Mouse (Mus musculus) heart, embryonic 14.5 days (tissue): ENCODE measurements at regions not wholly inside any gene's neighbourhood (a gene's known extent, or its start where the extent isn't known, plus 50 kb on each side); places are given as distances from the start of the nearest gene placed in this dataset.

Source experiments
- ATAC-seq: fragments of 200-750 bp; cut with Nextera tagmentation; 2 replicates; pipeline ENCODE4 v1.8.0; 2017; ENCODE audit warnings: low read depth, moderate TSS enrichment; ENCODE audit not compliant: insufficient number of reproducible peaks, insufficient read depth, low FRiP score
- H3K27ac ChIP-seq, 2 experiments: fragments of 200-500 bp in 1 of 2; fragments of 300-500 bp in 1 of 2; sonication (generic) in 1 of 2; replicated peaks in 1 of 2; 2 replicates each; pipeline ENCODE4 v1.5.1; 2012 to 2014; ENCODE audit warnings: low read depth in 2 of 2, low read length in 2 of 2, control low read depth in 1 of 2, mild to moderate bottlenecking in 1 of 2, mixed read lengths in 1 of 2; ENCODE audit not compliant: control insufficient read depth in 1 of 2, insufficient read depth in 1 of 2
- H3K27me3 ChIP-seq: fragments of 300-500 bp; sonication (generic); 2 replicates; pipeline ENCODE4 v1.6.1; 2014; ENCODE audit warnings: mild to moderate bottlenecking, low read length, control low read depth; ENCODE audit not compliant: control insufficient read depth, insufficient read depth
- H3K36me3 ChIP-seq: fragments of 300-500 bp; sonication (generic); 2 replicates; pipeline ENCODE4 v1.6.1; 2014; ENCODE audit warnings: mild to moderate bottlenecking, control low read depth, low read length, mixed read lengths; ENCODE audit not compliant: control insufficient read depth, insufficient read depth
- H3K4me1 ChIP-seq, 2 experiments: fragments of 200-500 bp in 1 of 2; fragments of 300-500 bp in 1 of 2; sonication (generic) in 1 of 2; 2 replicates each; pipeline ENCODE4 v1.6.1; 2012 to 2014; ENCODE audit warnings: low read length in 2 of 2, control low read depth in 1 of 2, mixed read lengths in 1 of 2; ENCODE audit not compliant: control insufficient read depth in 2 of 2, insufficient read depth in 2 of 2
- H3K4me2 ChIP-seq: fragments of 300-500 bp; sonication (generic); 2 replicates; pipeline ENCODE4 v1.6.1; 2014; ENCODE audit warnings: mild to moderate bottlenecking, low read length
- H3K4me3 ChIP-seq, 2 experiments: fragments of 200-500 bp in 1 of 2; fragments of 300-500 bp in 1 of 2; sonication (generic) in 1 of 2; 2 replicates each; pipeline ENCODE4 v1.5.1; 2012 to 2014; ENCODE audit warnings: low read length in 2 of 2, mild to moderate bottlenecking in 2 of 2, control low read depth in 1 of 2, low read depth in 1 of 2, moderate library complexity in 1 of 2; ENCODE audit not compliant: control insufficient read depth in 1 of 2, insufficient read depth in 1 of 2
- H3K9ac ChIP-seq: fragments of 300-500 bp; sonication (generic); 2 replicates; pipeline ENCODE4 v1.6.1; 2014; ENCODE audit warnings: mild to moderate bottlenecking, low read length
- H3K9me3 ChIP-seq: fragments of 300-500 bp; sonication (generic); 2 replicates; pipeline ENCODE4 v1.6.1; 2016; ENCODE audit warnings: low read length, control low read depth; ENCODE audit not compliant: control insufficient read depth
- WGBS: fragments of 180-500 bp; shearing (Covaris S2); extraction: QIAGEN DNeasy Blood & Tissue Kit; methylation state at CpG from one replicate; pipeline ENCODE4 v1.1.7; 2014; 5-methylcytosine and 5-hydroxymethylcytosine counted together

- Histone ChIP-seq H3K4me2 (no peak overlapping the region), H3K4me3 (no peak overlapping the region), H3K27me3 (no peaks in the 10 kb centered on the region), H3K27ac (no peak overlapping the region), H3K9ac (no peak overlapping the region), H3K36me3 (no peaks in the 10 kb centered on the region), H3K9me3 (0 out of 2 replicates have a peak, but pooled peaks cover 2% of the 10 kb centered on the region), H3K4me1 (no peaks in the 10 kb centered on the region)
- WGBS, result 66% methylated on average over 3 of the region's 3 CpGs
- no peak for ATAC-seq
Observed at GRCm38 (mm10) chr1:189584831-189585230, 103.1 kb downstream of the Cenpf start.

- no peak for ATAC-seq
- Histone ChIP-seq H3K4me2 (no peak overlapping the region; the same call in 1 of the 2 replicates), H3K9me3 (peaks cover 3% of the 10 kb centered on the region; the same call in 1 of the 2 replicates), H3K9ac (no peak overlapping the region), H3K27ac (no peak overlapping the region), H3K4me3 (no peak overlapping the region), H3K27me3 (no peaks in the 10 kb centered on the region), H3K36me3 (no peaks in the 10 kb centered on the region), H3K4me1 (no peaks in the 10 kb centered on the region)
- WGBS, result 77% methylated on average over 4 of the region's 4 CpGs
Observed at GRCm38 (mm10) chr1:189581427-189581826, 106.5 kb downstream of the Cenpf start.

GRCm38 (mm10) chr1:189579358-189579757 lies 108.5 kb downstream of the Cenpf start:
- H3K36me3 ChIP-seq, result no peaks in the 10 kb centered on the region
- no peak overlapping the region for H3K27ac ChIP-seq
- 51% methylated on average over 2 of the region's 2 CpGs for WGBS
- no peak overlapping the region for H3K4me2 ChIP-seq
- H3K4me1 ChIP-seq, result no peaks in the 10 kb centered on the region
- ATAC-seq, result no peak
- H3K27me3 ChIP-seq, result no peaks in the 10 kb centered on the region
- H3K9ac ChIP-seq, result no peak overlapping the region
- no peak overlapping the region for H3K4me3 ChIP-seq
- H3K9me3 ChIP-seq, result peaks cover 3% of the 10 kb centered on the region; the same call in 1 of the 2 replicates

GRCm38 (mm10) chr1:189576311-189577002 lies 111.4 kb downstream of the Cenpf start:
- no peak overlapping the region for H3K9ac ChIP-seq
- H3K9me3 ChIP-seq, result peaks cover 7% of the 10 kb centered on the region; the same call in 1 of the 2 replicates
- 55% methylated on average over 11 of the region's 11 CpGs for WGBS
- H3K4me2 ChIP-seq, result no peak overlapping the region
- no peaks in the 10 kb centered on the region for H3K27me3 ChIP-seq
- peak overlapping the region; percentile 41 to 52; a peak in 3 of 4 replicates for H3K27ac ChIP-seq
- no peaks in the 10 kb centered on the region for H3K36me3 ChIP-seq
- no peak overlapping the region for H3K4me3 ChIP-seq
- no peaks in the 10 kb centered on the region for H3K4me1 ChIP-seq
- ATAC-seq, result no peak

GRCm38 (mm10) chr1:189575525-189576240 lies 112.2 kb downstream of the Cenpf start:
- Histone ChIP-seq H3K27ac (peak overlapping the region; percentile 1 to 52; a peak in 2 of 4 replicates), H3K9me3 (peaks cover 7% of the 10 kb centered on the region; the same call in 1 of the 2 replicates), H3K27me3 (no peaks in the 10 kb centered on the region), H3K4me1 (no peaks in the 10 kb centered on the region), H3K9ac (no peak overlapping the region), H3K4me2 (no peak overlapping the region), H3K4me3 (no peak overlapping the region), H3K36me3 (no peaks in the 10 kb centered on the region)
- 67% methylated on average over 10 of the region's 10 CpGs for WGBS
- peak; percentile 54; the same call in 1 of the 2 replicates for ATAC-seq

GRCm38 (mm10) chr1:189566491-189566890 lies 121.4 kb downstream of the Cenpf start:
- Histone ChIP-seq H3K9ac (no peak overlapping the region), H3K36me3 (no peaks in the 10 kb centered on the region), H3K27me3 (no peaks in the 10 kb centered on the region), H3K27ac (no peak overlapping the region), H3K4me1 (no peaks in the 10 kb centered on the region), H3K4me3 (no peak overlapping the region), H3K4me2 (no peak overlapping the region), H3K9me3 (no peaks in the 10 kb centered on the region)
- 37% methylated on average over 7 of the region's 7 CpGs for WGBS
- ATAC-seq, result no peak

GRCm38 (mm10) chr1:189561831-189562230 lies 126.1 kb downstream of the Cenpf start:
- WGBS, result 87% methylated on average over 12 of the region's 12 CpGs
- ATAC-seq, result no peak

More at GRCm38 (mm10) chr1:189561831-189562230, 126.1 kb downstream of the Cenpf start:
- no peaks in the 10 kb centered on the region for H3K9me3 ChIP-seq
- no peaks in the 10 kb centered on the region for H3K27me3 ChIP-seq
- H3K4me2 ChIP-seq, result no peak overlapping the region
- H3K36me3 ChIP-seq, result no peaks in the 10 kb centered on the region
- no peak overlapping the region for H3K9ac ChIP-seq
- H3K4me1 ChIP-seq, result peaks cover 0 to 2% of the 10 kb centered on the region in 2 experiments; a peak in 1 of 4 replicates
- no peak overlapping the region for H3K4me3 ChIP-seq
- H3K27ac ChIP-seq, result no peak overlapping the region
